Mouse (Mus musculus) thymus, postnatal 25 days (tissue): ENCODE results near the gene Pde6c.

ENCODE experiments used
- DNase-seq: peaks from one replicate; pipeline ENCODE4 v3.0.0; 2022

The Pde6c gene

DNA sequence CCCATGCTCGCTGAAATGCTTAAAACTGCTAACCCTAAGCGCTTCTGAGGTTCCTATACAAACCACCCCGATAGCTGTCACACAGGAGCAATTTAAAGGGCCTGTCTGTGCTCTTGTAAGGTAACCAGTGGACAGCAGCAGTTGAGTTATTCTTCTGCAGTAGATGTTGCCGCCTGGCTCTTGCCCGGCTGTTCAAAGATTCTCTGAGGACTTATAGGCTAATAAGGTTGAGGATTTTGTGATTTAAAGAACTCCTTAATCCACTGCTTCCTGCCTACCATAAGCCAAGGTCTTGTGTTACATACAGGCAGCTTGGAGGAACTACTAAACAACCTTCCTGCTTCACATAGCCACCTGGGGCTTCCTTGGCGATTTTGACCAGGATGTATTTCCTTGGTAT lies at the start of gene Pde6c:
Gene Pde6c, plus strand, starts transcription at position 301 of the 400 bp plus-strand sequence.
- no peak for DNase-seq

DNA sequence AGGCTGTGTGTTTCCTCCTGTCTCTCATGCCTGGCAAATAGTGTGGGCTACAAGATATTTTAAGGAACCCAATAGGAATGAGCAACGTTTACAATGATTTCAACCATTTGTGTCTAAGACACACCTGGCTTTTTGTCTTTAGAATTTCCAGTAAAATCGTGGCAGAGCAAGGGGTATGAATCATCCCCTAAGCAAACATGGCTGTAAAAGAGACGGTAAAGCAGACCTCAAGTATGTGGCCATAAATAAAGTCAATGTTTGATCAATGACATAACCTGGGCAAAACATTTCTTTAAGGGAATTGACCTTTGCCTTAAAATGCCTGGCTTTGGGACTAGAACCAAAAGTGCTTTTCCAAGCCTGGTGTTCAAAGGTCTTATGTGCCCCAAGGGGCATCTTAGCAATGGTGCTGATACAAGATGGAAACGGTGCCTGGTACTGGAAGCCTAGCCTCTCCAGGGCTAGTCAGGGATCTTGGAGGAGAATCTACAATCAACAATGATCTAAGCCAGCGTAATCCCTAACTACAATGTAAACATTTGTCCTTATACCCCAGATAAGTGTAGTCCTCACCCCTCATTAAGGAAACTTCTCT lies 49.6 kb upstream of the Pde6c start:
- no peak for DNase-seq

DNA sequence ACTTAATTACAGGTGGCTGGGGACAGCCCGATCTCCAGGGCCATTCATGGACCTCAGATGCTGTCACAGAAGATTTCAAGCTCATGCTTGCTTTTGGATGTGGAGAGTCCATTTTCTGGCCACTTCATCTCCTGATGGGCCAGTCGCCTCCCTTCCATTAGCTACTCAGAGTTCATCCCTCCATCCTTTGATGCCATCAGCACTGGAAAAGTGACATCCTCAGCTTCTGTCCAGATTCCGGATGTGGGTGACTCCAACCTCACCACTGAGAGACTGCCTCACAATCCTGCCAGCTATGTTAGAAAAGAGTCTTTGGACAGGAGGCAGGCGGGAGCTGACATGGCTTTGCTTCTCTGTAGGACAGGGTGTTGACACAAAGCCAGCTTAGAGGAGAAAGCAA lies 46.7 kb upstream of the Pde6c start:
- DNase-seq: no peak

- DNase-seq: no peak
Measured at GRCm38 (mm10) chr19:38086948-38087551, 45.5 kb upstream of the Pde6c start.

DNA sequence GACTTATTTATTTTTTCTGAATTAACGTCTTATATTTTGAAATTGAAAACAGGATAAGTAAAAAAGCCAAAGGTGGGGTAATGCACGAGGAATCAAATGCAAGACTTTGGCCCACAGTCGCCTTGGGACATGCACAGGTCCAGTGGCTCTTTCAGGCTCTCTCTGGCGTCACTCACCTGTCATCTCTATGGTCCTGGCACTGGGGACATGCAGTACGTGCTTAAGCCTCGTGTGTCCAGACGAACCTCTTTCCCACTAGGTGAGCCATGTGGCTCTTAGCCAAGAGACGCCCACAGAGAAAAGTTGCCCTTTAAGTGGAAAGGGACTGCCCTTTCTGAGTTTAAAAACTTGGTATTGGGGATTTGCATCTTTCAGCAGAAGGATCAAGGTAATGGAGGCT lies 43.2 kb upstream of the Pde6c start:
- no peak for DNase-seq

DNA sequence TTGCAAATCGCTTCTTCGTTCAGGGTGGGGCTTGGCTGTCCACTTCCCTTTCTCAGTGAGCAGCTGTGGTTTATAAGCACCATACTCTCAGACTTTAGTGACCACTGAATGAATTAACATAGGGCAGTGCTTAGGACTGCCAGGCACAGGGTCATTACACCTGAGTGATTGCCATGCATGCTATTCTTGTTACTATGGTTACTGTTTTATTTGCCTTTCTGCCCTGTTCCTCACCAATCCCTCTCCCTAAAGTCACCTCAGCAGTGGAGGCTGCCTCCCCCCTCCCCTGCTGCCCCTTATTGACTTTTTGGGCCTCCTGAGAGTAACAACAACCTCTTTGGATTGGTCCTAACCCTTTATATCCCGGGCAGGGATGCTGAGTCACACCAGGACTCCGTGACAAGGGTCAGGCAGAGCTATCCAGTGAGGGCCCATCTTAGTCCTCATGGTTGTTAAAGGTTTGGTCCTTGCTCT lies 41.0 kb upstream of the Pde6c start:
- DNase-seq: no peak

- no peak for DNase-seq
Measured at GRCm38 (mm10) chr19:38096231-38096630, 36.4 kb upstream of the Pde6c start.

GRCm38 (mm10) chr19:38096858-38097758 lies 35.5 kb upstream of the Pde6c start, which contains the start of gene Ffar4:
Gene Ffar4 (plus strand): TSS chr19:38097071.
- no peak for DNase-seq

GRCm38 (mm10) chr19:38107871-38108270 lies 24.7 kb upstream of the Pde6c start:
- DNase-seq: no peak

GRCm38 (mm10) chr19:38109506-38110242 lies 22.9 kb upstream of the Pde6c start:
- DNase-seq: no peak

DNA sequence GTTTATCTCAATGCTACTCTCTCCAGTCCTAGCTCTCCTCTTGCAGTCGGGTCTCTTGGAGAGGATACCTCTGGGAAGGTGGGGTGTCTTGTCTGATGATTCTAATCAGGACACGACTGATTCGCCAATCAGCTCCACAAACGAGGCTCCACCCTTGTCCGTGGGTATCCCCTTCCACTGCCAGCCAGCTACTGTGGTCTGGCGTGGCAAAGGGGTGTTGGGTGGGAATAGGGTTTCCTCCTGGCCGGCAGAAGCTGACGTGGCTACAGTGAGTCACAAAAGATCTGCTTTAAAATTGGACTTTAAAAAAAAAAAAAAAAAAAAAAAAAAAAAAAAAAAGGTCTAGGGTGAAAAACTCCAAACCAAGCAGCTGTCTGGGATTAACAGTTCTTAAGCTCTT lies 21.5 kb upstream of the Pde6c start:
- DNase-seq: no peak

- no peak for DNase-seq
Measured at GRCm38 (mm10) chr19:38112575-38112974, 20.0 kb upstream of the Pde6c start.

GRCm38 (mm10) chr19:38114834-38115491 lies 17.6 kb upstream of the Pde6c start:
- no peak for DNase-seq

DNA sequence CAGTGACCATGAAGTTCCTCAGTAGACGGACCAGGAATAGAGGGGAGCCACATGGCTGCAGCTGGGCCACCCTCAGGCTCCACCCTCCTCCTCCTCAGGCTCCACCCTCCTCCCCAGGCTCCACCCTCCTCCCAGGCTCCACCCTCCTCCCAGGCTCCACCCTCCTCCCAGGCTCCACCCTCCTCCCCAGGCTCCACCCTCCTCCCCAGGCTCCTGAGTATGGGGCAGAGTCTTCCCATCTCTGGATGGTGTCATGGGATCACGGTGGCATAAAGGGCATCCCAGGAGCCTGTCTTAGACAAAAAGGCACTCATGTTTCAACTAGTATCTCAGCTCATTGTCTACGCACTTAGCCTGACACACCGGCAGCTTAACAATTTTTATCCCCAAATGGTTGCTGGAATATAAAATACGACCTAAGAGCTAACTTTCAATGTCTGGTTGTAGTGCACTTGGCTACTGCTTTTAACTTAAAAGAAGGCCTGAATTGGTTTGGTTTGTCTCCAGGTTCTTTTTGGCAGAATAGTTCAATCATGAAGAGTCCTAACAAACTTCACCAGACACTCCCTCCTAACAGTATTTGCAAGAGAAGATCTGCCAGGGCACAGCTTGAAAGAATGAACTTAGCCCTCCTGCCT lies 12.3 kb upstream of the Pde6c start:
- DNase-seq: no peak

DNA sequence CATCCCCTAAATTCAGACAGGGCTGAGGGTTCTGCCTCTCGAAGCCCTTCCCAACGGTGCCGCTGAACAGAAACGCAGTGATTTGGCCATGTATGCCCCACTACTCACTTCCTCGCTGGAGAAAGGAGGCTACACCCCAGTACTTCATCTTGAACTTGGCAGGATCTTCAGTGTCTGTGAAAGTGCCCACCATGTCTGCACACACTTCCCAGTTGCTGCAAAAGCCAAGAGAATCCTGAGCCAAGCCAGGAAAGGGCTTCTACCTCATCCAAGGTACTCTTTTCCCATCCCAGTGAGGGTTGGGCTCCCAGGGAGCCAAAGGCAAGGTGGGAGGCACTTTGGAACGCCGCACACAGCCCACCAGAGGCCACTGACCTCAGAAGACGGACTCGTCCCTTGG lies 8.7 kb upstream of the Pde6c start:
- DNase-seq: no peak

- no peak for DNase-seq
Measured at GRCm38 (mm10) chr19:38124401-38125218, 8.0 kb upstream of the Pde6c start.

- DNase-seq: no peak
Measured at GRCm38 (mm10) chr19:38125219-38125610, 7.4 kb upstream of the Pde6c start, which contains the start of gene Rbp4. Gene Rbp4 (minus strand): TSS chr19:38125281.

GRCm38 (mm10) chr19:38126656-38127055 lies 5.9 kb upstream of the Pde6c start:
- no peak for DNase-seq

- DNase-seq: no peak
Measured at GRCm38 (mm10) chr19:38133986-38134385, 1.4 kb downstream of the Pde6c start.

DNA sequence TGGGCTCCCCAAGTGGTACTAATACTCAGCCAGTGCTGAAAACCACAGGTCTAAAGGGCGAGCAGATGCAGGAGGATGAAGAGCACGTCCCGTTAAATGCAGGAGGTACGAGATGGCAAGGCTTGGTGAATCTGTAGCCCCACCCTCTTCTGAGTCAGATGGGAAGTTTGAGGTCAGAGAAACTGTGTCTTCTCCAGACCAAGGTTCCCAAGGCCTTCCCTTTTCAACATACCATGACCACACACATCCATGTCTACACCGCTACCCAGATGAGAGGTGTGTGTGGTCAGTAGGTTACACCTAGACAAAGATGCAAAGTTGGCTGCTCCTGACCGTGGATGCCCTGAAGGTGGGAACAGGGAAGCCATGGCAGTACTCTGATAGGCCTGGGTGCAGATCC lies 2.2 kb downstream of the Pde6c start:
- no peak for DNase-seq
